In the genomic region with DNA sequence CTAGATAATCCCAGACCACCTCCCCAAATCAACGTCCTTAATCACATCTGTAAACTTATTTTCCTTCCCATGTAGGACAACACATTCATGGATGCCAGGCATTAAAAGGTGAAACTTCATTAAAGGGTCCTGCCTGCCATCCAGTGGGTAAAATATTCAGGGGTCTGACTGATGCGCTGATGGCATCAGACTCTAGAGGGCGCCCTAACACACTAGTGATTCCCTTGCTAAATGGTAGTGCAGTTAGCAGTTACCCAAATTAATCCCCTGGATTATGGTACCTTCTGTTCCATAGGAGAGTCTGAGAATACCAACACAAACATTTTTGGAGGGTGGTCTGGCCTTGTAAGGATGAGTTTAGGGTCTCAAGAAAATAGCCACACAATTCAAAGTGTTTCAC, we compare ENCODE assay signal across 10 mouse cellular contexts.
DNase-seq lines count a peak whose midpoint lies in the region; ATAC-seq and TF ChIP-seq lines count a peak whose summit lies in the region.
"Had no signal": no experiment of that assay in that cellular context is flagged by ENCODE, and none has a peak within 500 bp of the region (broad histone marks: within the 10 kb centered on the region; RNA-seq: fewer than 3 reads in every experiment).

No protein-coding gene starts in this region.

- H3K9ac ChIP-seq in hindbrain, embryonic 16.5 days (ENCODE audit: low read depth, low read length), result no peak overlapping the region
- H3K9ac ChIP-seq in midbrain, postnatal 0 days (replicated peaks; ENCODE audit: low read length, poor library complexity, severe bottlenecking), result no peak overlapping the region
- H3K9ac ChIP-seq: hindbrain, embryonic 15.5 days had no signal

- TF ChIP-seq POLR2A in cortical plate, adult 2 months (IDR thresholded peaks at IDR 0.05; ENCODE audit: extremely low read depth, insufficient read depth, low read length), result no peak

- no peaks in the 10 kb centered on the region for H3K27me3 ChIP-seq in hindbrain, embryonic 10.5 days (ENCODE audit: insufficient read depth, poor library complexity, severe bottlenecking)
- no peaks in the 10 kb centered on the region for H3K27me3 ChIP-seq in hindbrain, embryonic 16.5 days (replicated peaks; ENCODE audit: control insufficient read depth, insufficient read depth, low read length)
- no peaks in the 10 kb centered on the region for H3K27me3 ChIP-seq in midbrain, postnatal 0 days (ENCODE audit: insufficient read depth, low read length)
- H3K27me3 ChIP-seq: hindbrain, embryonic 15.5 days had no signal

- 6% methylated on average over 3 of the region's 3 CpGs for WGBS in hindbrain, embryonic 10.5 days
- WGBS in hindbrain, embryonic 16.5 days, result 5% methylated on average over 3 of the region's 3 CpGs
- WGBS in midbrain, postnatal 0 days, result 7% methylated on average over 3 of the region's 3 CpGs

- no peaks in the 10 kb centered on the region for H3K9me3 ChIP-seq in hindbrain, embryonic 10.5 days
- no peaks in the 10 kb centered on the region for H3K9me3 ChIP-seq in hindbrain, embryonic 16.5 days (ENCODE audit: control insufficient read depth, low read length)
- H3K9me3 ChIP-seq in midbrain, postnatal 0 days (ENCODE audit: low read length), result no peaks in the 10 kb centered on the region
- H3K9me3 ChIP-seq: hindbrain, embryonic 15.5 days had no signal

- no peaks in the 10 kb centered on the region for H3K36me3 ChIP-seq in hindbrain, embryonic 10.5 days
- H3K36me3 ChIP-seq in hindbrain, embryonic 16.5 days (ENCODE audit: control insufficient read depth, insufficient read depth, low read length), result no peaks in the 10 kb centered on the region
- H3K36me3 ChIP-seq in midbrain, postnatal 0 days (ENCODE audit: insufficient read depth, low read length), result no peaks in the 10 kb centered on the region
- H3K36me3 ChIP-seq: hindbrain, embryonic 15.5 days had no signal

- TF ChIP-seq CTCF in cortical plate, adult 2 months (IDR thresholded peaks at IDR 0.05; ENCODE audit: extremely low read depth, insufficient read depth, low read length), result peak; percentile 69
- peak; percentile 68 for TF ChIP-seq CTCF in midbrain, postnatal 0 days (IDR thresholded peaks at IDR 0.05)

- no peak for ATAC-seq in hindbrain, embryonic 16.5 days
- no peak for ATAC-seq in midbrain, postnatal 0 days (ENCODE audit: low FRiP score)
- no peak for ATAC-seq in activated CD4-positive, CD25-positive, alpha-beta regulatory T cell, adult 4 months

- H3K4me2 ChIP-seq in hindbrain, embryonic 16.5 days (ENCODE audit: low read length), result no peak overlapping the region
- H3K4me2 ChIP-seq in midbrain, postnatal 0 days (ENCODE audit: low read depth, low read length, poor library complexity, severe bottlenecking), result no peak overlapping the region
- H3K4me2 ChIP-seq: hindbrain, embryonic 15.5 days had no signal

- H3K4me3 ChIP-seq in hindbrain, embryonic 10.5 days, result no peak overlapping the region
- no peak overlapping the region for H3K4me3 ChIP-seq in hindbrain, embryonic 16.5 days (ENCODE audit: low read length)
- no peak overlapping the region for H3K4me3 ChIP-seq in cortical plate, adult 2 months (ENCODE audit: insufficient read depth, low read length)
- no peak overlapping the region for H3K4me3 ChIP-seq in midbrain, postnatal 0 days (ENCODE audit: low read depth, low read length)
- H3K4me3 ChIP-seq: hindbrain, embryonic 15.5 days; myocyte had no signal

- DNase-seq in hindbrain, embryonic 10.5 days (ENCODE audit: low spot score), result peak; percentile 52
- peak; percentile 5 for DNase-seq in urinary bladder, postnatal 14 days (ENCODE audit: low spot score)
- no peak for DNase-seq in urinary bladder, postnatal 4 days (ENCODE audit: low spot score in 2 of 2)
- DNase-seq in kidney, postnatal 14 days, result peak; percentile 30
- peak; percentile 64 for DNase-seq in midbrain, postnatal 0 days (ENCODE audit: low spot score)

- no peak overlapping the region for H3K27ac ChIP-seq in hindbrain, embryonic 10.5 days
- no peak overlapping the region for H3K27ac ChIP-seq in hindbrain, embryonic 16.5 days (ENCODE audit: low read depth, low read length)
- H3K27ac ChIP-seq in cortical plate, adult 2 months (ENCODE audit: insufficient read depth, low read length), result no peak overlapping the region
- no peak overlapping the region for H3K27ac ChIP-seq in midbrain, postnatal 0 days (ENCODE audit: low read depth, low read length)
- H3K27ac ChIP-seq: hindbrain, embryonic 15.5 days had no signal

- H3K4me1 ChIP-seq in hindbrain, embryonic 10.5 days (replicated peaks), result no peaks in the 10 kb centered on the region
- H3K4me1 ChIP-seq in hindbrain, embryonic 16.5 days (ENCODE audit: control insufficient read depth, insufficient read depth, low read depth, low read length), result no peaks in the 10 kb centered on the region
- no peaks in the 10 kb centered on the region for H3K4me1 ChIP-seq in cortical plate, adult 2 months (ENCODE audit: control insufficient read depth, insufficient read depth, low read length)
- H3K4me1 ChIP-seq in midbrain, postnatal 0 days (ENCODE audit: insufficient read depth, low read length), result no peaks in the 10 kb centered on the region

Comparison
In these comparisons a context has a peak if more than half of its experiments do, and no peak if none do; other contexts are left out.
1. DNase-seq: peak in hindbrain, embryonic 10.5 days (single experiment), urinary bladder, postnatal 14 days (single experiment), kidney, postnatal 14 days (single experiment) and midbrain, postnatal 0 days (single experiment); none in urinary bladder, postnatal 4 days (0 of 2).